Mouse (Mus musculus) naive thymus-derived CD4-positive, alpha-beta T cell, adult 2 months (primary cell): ENCODE results near the gene Tcea2.

Experiments used
- DNase-seq: peaks from one replicate; pipeline ENCODE4 v3.0.0-alpha.2; 2011; ENCODE audit warnings: low read depth

The Tcea2 gene

GRCm38 (mm10) chr2:181679951-181680715 is at the start of gene Tcea2:
Tcea2 (plus strand) TSS chr2:181680310.
- DNase-seq, result peak; percentile 79

GRCm38 (mm10) chr2:181632624-181633023 is 47.5 kb upstream of the Tcea2 start:
- no peak for DNase-seq

- no peak for DNase-seq
Observed at GRCm38 (mm10) chr2:181635865-181636264, 44.2 kb upstream of the Tcea2 start.

GRCm38 (mm10) chr2:181644361-181644760 is 35.7 kb upstream of the Tcea2 start:
- peak; percentile 68 for DNase-seq

GRCm38 (mm10) chr2:181645666-181646065 is 34.4 kb upstream of the Tcea2 start:
- DNase-seq, result no peak

GRCm38 (mm10) chr2:181646626-181647472 is 33.3 kb upstream of the Tcea2 start:
- DNase-seq, result no peak

- no peak for DNase-seq
Observed at GRCm38 (mm10) chr2:181648926-181649325, 31.2 kb upstream of the Tcea2 start.

GRCm38 (mm10) chr2:181653065-181653464 is 27.0 kb upstream of the Tcea2 start:
- no peak for DNase-seq

- no peak for DNase-seq
Observed at GRCm38 (mm10) chr2:181653523-181653922, 26.6 kb upstream of the Tcea2 start.

- no peak for DNase-seq
Observed at GRCm38 (mm10) chr2:181656734-181657133, 23.4 kb upstream of the Tcea2 start, which contains the start of gene Gm29797. Gm29797 (plus strand) TSS chr2:181657034.

GRCm38 (mm10) chr2:181657441-181657840 is 22.7 kb upstream of the Tcea2 start:
- DNase-seq, result no peak

GRCm38 (mm10) chr2:181658528-181658927 is 21.6 kb upstream of the Tcea2 start:
- no peak for DNase-seq

- peak; percentile 73 for DNase-seq
Observed at GRCm38 (mm10) chr2:181658930-181659555, 21.1 kb upstream of the Tcea2 start.

- DNase-seq, result peak; percentile 88
Observed at GRCm38 (mm10) chr2:181659609-181660055, 20.5 kb upstream of the Tcea2 start.

GRCm38 (mm10) chr2:181662620-181663297 is 17.4 kb upstream of the Tcea2 start:
- DNase-seq, result no peak

GRCm38 (mm10) chr2:181663298-181663630 is 16.8 kb upstream of the Tcea2 start:
- no peak for DNase-seq

- no peak for DNase-seq
Observed at GRCm38 (mm10) chr2:181670285-181670912, 9.7 kb upstream of the Tcea2 start.

- DNase-seq, result no peak
Observed at GRCm38 (mm10) chr2:181670913-181671311, 9.2 kb upstream of the Tcea2 start.

- DNase-seq, result no peak
Observed at GRCm38 (mm10) chr2:181671326-181671725, 8.8 kb upstream of the Tcea2 start, which contains the start of gene Sox18. Sox18 (minus strand) TSS chr2:181671640.

- DNase-seq, result no peak
Observed at GRCm38 (mm10) chr2:181671984-181672383, 8.1 kb upstream of the Tcea2 start.

GRCm38 (mm10) chr2:181673501-181673900 is 6.6 kb upstream of the Tcea2 start:
- DNase-seq, result no peak
